Mouse (Mus musculus) testis, adult 2 months (tissue): ENCODE measurements around the gene Tff1. TPM values are rescaled to one million over a fixed set of nuclear protein-coding genes. Genes with fewer than 3 reads are reported as not detected.

Source experiments
- H3K27ac ChIP-seq: fragments of 200-500 bp; 2 replicates; pipeline ENCODE4 v1.5.1; 2012; ENCODE audit warnings: low read depth, low read length; ENCODE audit not compliant: control insufficient read depth, insufficient read depth
- H3K27me3 ChIP-seq: fragments of 200-500 bp; 2 replicates; pipeline ENCODE4 v1.6.1; 2012; ENCODE audit warnings: mild to moderate bottlenecking, low read length, moderate library complexity; ENCODE audit not compliant: control insufficient read depth, insufficient read depth
- H3K36me3 ChIP-seq: fragments of 200-500 bp; 2 replicates; pipeline ENCODE4 v1.6.1; 2012; ENCODE audit warnings: mild to moderate bottlenecking, low read length; ENCODE audit not compliant: control insufficient read depth, insufficient read depth
- H3K4me1 ChIP-seq: fragments of 200-500 bp; 2 replicates; pipeline ENCODE4 v1.6.1; 2012; ENCODE audit warnings: low read length; ENCODE audit not compliant: control insufficient read depth, insufficient read depth
- H3K4me3 ChIP-seq: fragments of 200-500 bp; 2 replicates; pipeline ENCODE4 v1.5.1; 2012; ENCODE audit warnings: low read depth, mild to moderate bottlenecking, low read length, moderate library complexity, mixed read lengths; ENCODE audit not compliant: control insufficient read depth
- CTCF ChIP-seq: fragments of 200-500 bp; IDR thresholded peaks from 2 replicates; pipeline ENCODE4 v1.5.1; 2012; ENCODE audit warnings: low read depth, mild to moderate bottlenecking, inconsistent platforms, low read length, moderate library complexity; ENCODE audit not compliant: control insufficient read depth, insufficient read depth, insufficient replicate concordance
- POLR2A ChIP-seq: fragments of 200-500 bp; IDR thresholded peaks from 2 replicates; pipeline ENCODE4 v1.6.1; 2012; ENCODE audit warnings: low read depth, mild to moderate bottlenecking, inconsistent platforms, low read length, moderate library complexity; ENCODE audit not compliant: control insufficient read depth
- polyA plus RNA-seq: library from polyadenylated mRNA; depleted of rRNA; stranded (reverse); fragments of >200 nt; gene quantifications from 2 replicates; pipeline ENCODE4 v1.2.3, GENCODE M21; 2012

The Tff1 gene
- polyA plus RNA-seq, 1 experiment: 0.16 TPM

GRCm38 (mm10) chr17:31136291-31136690 lies 28.8 kb downstream of the Tff1 start:
- no peaks in the 10 kb centered on the region for H3K36me3 ChIP-seq
- TF ChIP-seq CTCF: no peak
- TF ChIP-seq POLR2A: no peak
- H3K4me1 ChIP-seq: no peaks in the 10 kb centered on the region; the same call in 1 of the 2 replicates
- no peak overlapping the region for H3K27ac ChIP-seq
- H3K4me3 ChIP-seq: no peak overlapping the region
- H3K27me3 ChIP-seq: no peaks in the 10 kb centered on the region

GRCm38 (mm10) chr17:31134913-31135312 lies 30.2 kb downstream of the Tff1 start:
- TF ChIP-seq POLR2A (no peak), CTCF (no peak)

GRCm38 (mm10) chr17:31133776-31134175 lies 31.3 kb downstream of the Tff1 start:
- TF ChIP-seq POLR2A: no peak
- TF ChIP-seq CTCF: no peak
- Histone ChIP-seq H3K4me3 (no peak overlapping the region), H3K27me3 (no peaks in the 10 kb centered on the region), H3K27ac (no peak overlapping the region), H3K36me3 (no peaks in the 10 kb centered on the region), H3K4me1 (no peaks in the 10 kb centered on the region; the same call in 1 of the 2 replicates)

More at GRCm38 (mm10) chr17:31134913-31135312, 30.2 kb downstream of the Tff1 start:
- Histone ChIP-seq H3K27ac (no peak overlapping the region), H3K36me3 (no peaks in the 10 kb centered on the region), H3K27me3 (no peaks in the 10 kb centered on the region), H3K4me1 (no peaks in the 10 kb centered on the region; the same call in 1 of the 2 replicates), H3K4me3 (no peak overlapping the region)

GRCm38 (mm10) chr17:31131269-31131821 lies 33.7 kb downstream of the Tff1 start:
- TF ChIP-seq CTCF (no peak), POLR2A (no peak)
- Histone ChIP-seq H3K36me3 (no peaks in the 10 kb centered on the region), H3K4me3 (no peak overlapping the region), H3K27me3 (no peaks in the 10 kb centered on the region), H3K27ac (no peak overlapping the region), H3K4me1 (no peaks in the 10 kb centered on the region; the same call in 1 of the 2 replicates)

- no peaks in the 10 kb centered on the region; the same call in 1 of the 2 replicates for H3K4me1 ChIP-seq
- H3K36me3 ChIP-seq: no peaks in the 10 kb centered on the region
- no peak within 1 kb of the TSS for H3K27ac ChIP-seq
- no peaks in the 10 kb centered on the region for H3K27me3 ChIP-seq
- no peak for TF ChIP-seq CTCF
- no peak for TF ChIP-seq POLR2A
- no peak within 1 kb of the TSS for H3K4me3 ChIP-seq
Observed at GRCm38 (mm10) chr17:31129452-31129851, 35.6 kb downstream of the Tff1 start, which contains the start of gene Tff3. Gene Tff3 (minus strand): TSS chr17:31129646.

- TF ChIP-seq CTCF (no peak), POLR2A (no peak)
Observed at GRCm38 (mm10) chr17:31128708-31129318, 36.3 kb downstream of the Tff1 start.

GRCm38 (mm10) chr17:31125548-31126266 lies 39.4 kb downstream of the Tff1 start:
- TF ChIP-seq POLR2A (no peak), CTCF (no peak)
- Histone ChIP-seq H3K36me3 (no peaks in the 10 kb centered on the region), H3K4me1 (no peaks in the 10 kb centered on the region), H3K4me3 (no peak overlapping the region), H3K27me3 (no peaks in the 10 kb centered on the region), H3K27ac (no peak overlapping the region)

More at GRCm38 (mm10) chr17:31128708-31129318, 36.3 kb downstream of the Tff1 start:
- Histone ChIP-seq H3K27me3 (no peaks in the 10 kb centered on the region), H3K4me3 (no peak overlapping the region), H3K27ac (no peak overlapping the region), H3K36me3 (no peaks in the 10 kb centered on the region), H3K4me1 (no peaks in the 10 kb centered on the region; the same call in 1 of the 2 replicates)
